Mouse (Mus musculus) thymus, postnatal 0 days (tissue): ENCODE measurements around the gene Kpna6. TPM values are rescaled to one million over a fixed set of nuclear protein-coding genes. Genes with fewer than 3 reads are reported as not detected.

Source experiments
- DNase-seq: peaks from one replicate; pipeline ENCODE4 v3.0.0-alpha.2; 2015; ENCODE audit warnings: low spot score
- microRNA-seq: library from miRNA; unstranded; fragments of <30 nt; microRNA quantifications from one replicate; pipeline ENCODE4, GENCODE M21; 2016; ENCODE audit warnings: borderline number of aligned reads
- polyA plus RNA-seq: library from polyadenylated mRNA; unstranded; fragments of >200 nt; fragmentation: Nextera tagmentation; extraction: Ambion mirVana; gene quantifications from 2 replicates; pipeline ENCODE4 v1.2.1, GENCODE M21; 2015

Gene Kpna6
- polyA plus RNA-seq, 1 experiment from 2014 or later: 8.9 TPM

- no peak for DNase-seq
These were observed 54.5 kb downstream of the Kpna6 start for GRCm38 (mm10) chr4:129618031-129618430.

- DNase-seq: no peak
These were observed 55.4 kb downstream of the Kpna6 start for GRCm38 (mm10) chr4:129617121-129617641.

GRCm38 (mm10) chr4:129616631-129617030 is 55.9 kb downstream of the Kpna6 start:
- DNase-seq: no peak

- no peak for DNase-seq
These were observed 56.7 kb downstream of the Kpna6 start for GRCm38 (mm10) chr4:129615801-129616290.

- DNase-seq: no peak
These were observed 58.5 kb downstream of the Kpna6 start, which contains the start of gene Dcdc2b for GRCm38 (mm10) chr4:129614093-129614492. Gene Dcdc2b (minus strand): TSS chr4:129614257.

- no peak for DNase-seq
These were observed 62.1 kb downstream of the Kpna6 start for GRCm38 (mm10) chr4:129610472-129610871.

GRCm38 (mm10) chr4:129610026-129610425 is 62.5 kb downstream of the Kpna6 start:
- DNase-seq: peak; percentile 85

GRCm38 (mm10) chr4:129609139-129609631 is 63.4 kb downstream of the Kpna6 start:
- peak; percentile 53 for DNase-seq

GRCm38 (mm10) chr4:129608426-129609025 is 64.0 kb downstream of the Kpna6 start:
- DNase-seq: peak; percentile 87

- peak; percentile 90 for DNase-seq
These were observed 72.1 kb downstream of the Kpna6 start, which contains the start of the genes Eif3i and Tmem234 for GRCm38 (mm10) chr4:129600233-129601158. Gene Eif3i (minus strand): TSS chr4:129600648. Gene Tmem234 (plus strand): TSS chr4:129600668.

Small RNA genes within 50 kb of the gene (microRNA-seq; reads per million reads assigned to microRNA genes)
- not detected for gene Mir7016

Other genes starting within 250 kb of the Kpna6 start
- gene Zbtb8b, start 231.9 kb downstream of the Kpna6 start, polyA plus RNA-seq: 1.7 and 1.8 TPM in 2 replicates
- 18.4 and 19.1 TPM in 2 replicates for gene Bsdc1, start 211.2 kb downstream of the Kpna6 start, polyA plus RNA-seq
- gene Tssk3, start 181.7 kb downstream of the Kpna6 start, polyA plus RNA-seq: 0.09 TPM in 1 of 2 replicates, not detected in the other
- 0.62 TPM in 1 of 2 replicates, not detected in the other for gene Fam229a, start 181.6 kb downstream of the Kpna6 start, polyA plus RNA-seq
- 382 and 399 TPM in 2 replicates for gene Marcksl1, start 159.2 kb downstream of the Kpna6 start, polyA plus RNA-seq
- gene Hdac1, start 130.1 kb downstream of the Kpna6 start, polyA plus RNA-seq: 310 and 317 TPM in 2 replicates
- 1,471 and 1,532 TPM in 2 replicates for gene Lck, start 99.1 kb downstream of the Kpna6 start, polyA plus RNA-seq
- 2.6 and 3.7 TPM in 2 replicates for gene Fam167b, start 94.2 kb downstream of the Kpna6 start, polyA plus RNA-seq
- gene Eif3i, start 72.1 kb downstream of the Kpna6 start, polyA plus RNA-seq: 325 and 333 TPM in 2 replicates
- gene Tmem234, start 72.1 kb downstream of the Kpna6 start, polyA plus RNA-seq: 190 and 230 TPM in 2 replicates
- gene Dcdc2b, start 58.5 kb downstream of the Kpna6 start, polyA plus RNA-seq: 3.0 and 3.3 TPM in 2 replicates
- gene Iqcc, start 53.7 kb downstream of the Kpna6 start, polyA plus RNA-seq: 39.5 and 40.6 TPM in 2 replicates
- 81.7 and 87.2 TPM in 2 replicates for gene Ccdc28b, start 48.8 kb downstream of the Kpna6 start, polyA plus RNA-seq
- 57.4 and 64.5 TPM in 2 replicates for gene Txlna, start 31.7 kb downstream of the Kpna6 start, polyA plus RNA-seq
- 7.7 and 9.2 TPM in 2 replicates for gene Tmem39b, start 24.1 kb upstream of the Kpna6 start, polyA plus RNA-seq
- gene Khdrbs1, start 69.5 kb upstream of the Kpna6 start, polyA plus RNA-seq: 127 and 145 TPM in 2 replicates
- 526 and 559 TPM in 2 replicates for gene Ptp4a2, start 138.5 kb upstream of the Kpna6 start, polyA plus RNA-seq